Mouse (Mus musculus) brain, embryonic 18.5 days (tissue): ENCODE data around the gene Chmp2a.

ENCODE experiments used
- DNase-seq: peaks from one replicate; pipeline ENCODE4 v3.0.0-alpha.2; 2012; ENCODE audit warnings: low read depth, low spot score

The Chmp2a gene

DNA sequence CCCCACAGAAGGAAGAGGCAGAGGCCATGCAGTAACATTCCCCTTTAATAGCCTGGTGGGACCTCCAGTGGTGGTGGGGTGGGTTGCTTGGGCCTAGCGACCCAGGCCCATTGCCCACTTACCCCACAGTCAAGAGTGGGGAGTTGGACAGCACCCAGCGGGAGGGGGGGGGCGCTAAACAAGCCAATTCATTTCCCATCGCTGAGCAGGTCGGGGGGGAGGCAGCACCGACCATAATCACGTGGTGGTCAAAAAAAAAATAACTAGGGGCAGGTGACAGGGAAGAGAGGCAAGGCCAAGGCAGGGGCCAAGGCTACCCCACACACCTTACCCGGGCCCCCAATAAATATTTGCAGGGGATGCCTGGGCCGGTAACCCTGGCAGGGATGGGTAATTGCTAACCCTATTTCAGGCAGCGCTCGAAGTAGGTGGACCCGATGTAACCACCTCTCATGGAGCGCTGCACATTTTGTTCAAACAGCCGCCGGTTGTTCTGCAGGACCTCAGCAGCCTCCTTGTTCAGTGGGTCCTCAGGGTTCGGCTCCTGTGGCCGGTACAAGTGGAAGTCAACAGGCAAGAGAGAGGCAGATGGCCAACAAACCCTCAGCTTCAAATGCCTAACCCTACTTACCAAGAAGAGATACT is 726 bp upstream of the Chmp2a start:
- no peak for DNase-seq

DNA sequence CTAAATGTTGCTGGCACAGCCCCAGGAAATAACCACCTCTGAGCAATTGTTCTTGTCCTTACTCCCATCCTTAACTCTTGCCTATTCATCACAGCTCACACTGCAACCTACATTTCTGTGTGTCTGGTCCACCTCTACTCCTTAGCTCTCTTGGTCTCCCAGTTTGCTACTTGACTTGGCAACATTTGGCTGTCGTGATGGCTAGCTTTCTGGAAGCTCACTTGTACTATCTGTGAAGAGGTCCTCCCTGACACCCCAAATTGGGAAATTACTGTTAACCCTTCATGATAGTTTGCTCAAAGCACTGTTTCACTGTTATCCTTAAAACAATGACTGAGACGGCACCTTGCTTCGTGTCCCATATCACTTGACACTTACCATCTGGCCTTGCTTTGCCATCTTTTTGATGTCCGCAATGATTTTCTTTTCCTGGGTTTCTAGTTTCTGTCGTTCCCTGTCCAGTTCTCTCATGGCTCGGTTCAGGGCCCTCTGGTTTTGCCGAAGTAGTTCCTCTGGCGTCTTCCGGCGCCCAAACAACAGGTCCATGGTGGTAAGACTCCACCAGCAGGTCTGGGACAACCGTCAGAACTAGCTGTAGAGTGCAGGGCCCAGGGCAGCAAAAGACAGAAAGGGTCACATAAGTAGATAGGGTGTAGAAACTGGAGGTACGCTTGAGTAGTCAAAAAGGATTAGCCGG is 1.0 kb downstream of the Chmp2a start:
- DNase-seq, result no peak

DNA sequence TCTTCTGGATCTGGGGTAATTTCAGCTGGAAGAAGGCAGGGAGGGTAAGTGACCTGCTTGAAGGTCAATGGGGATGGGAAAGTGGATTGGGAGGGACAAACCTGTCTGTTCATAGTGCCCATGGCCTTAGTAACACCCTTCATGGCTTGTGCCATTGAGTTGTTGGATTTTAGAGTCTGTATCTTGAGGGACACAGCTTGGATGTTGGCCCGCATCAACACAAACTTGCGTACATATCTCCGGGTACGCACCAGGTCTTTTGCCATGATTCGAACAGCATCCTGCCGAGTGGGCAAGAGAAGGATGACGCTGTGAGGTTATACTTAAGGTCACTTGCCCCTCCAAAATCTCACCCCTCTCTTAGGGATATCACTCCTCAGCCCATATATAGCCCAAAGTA is 2.1 kb downstream of the Chmp2a start:
- no peak for DNase-seq

DNA sequence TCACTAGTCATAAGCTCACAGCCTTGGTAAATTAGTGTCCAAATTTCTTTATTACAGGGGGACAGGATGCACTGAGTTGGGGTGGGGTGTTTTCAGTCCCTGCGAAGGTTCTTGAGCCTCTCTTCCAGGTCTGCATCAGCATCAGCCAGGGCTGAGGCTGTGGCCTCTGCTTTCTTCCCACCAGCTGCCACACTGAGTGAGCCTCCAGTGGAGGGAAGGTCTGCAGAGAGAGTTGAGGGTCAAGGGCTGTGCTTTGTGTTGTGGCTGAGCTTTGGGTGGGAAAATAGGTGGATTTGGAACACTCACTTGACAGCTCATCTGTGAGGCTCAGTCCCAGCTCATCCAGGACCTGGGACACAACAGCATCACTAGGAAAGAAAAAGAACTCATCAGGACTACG is 2.6 kb downstream of the Chmp2a start:
- DNase-seq, result no peak

DNA sequence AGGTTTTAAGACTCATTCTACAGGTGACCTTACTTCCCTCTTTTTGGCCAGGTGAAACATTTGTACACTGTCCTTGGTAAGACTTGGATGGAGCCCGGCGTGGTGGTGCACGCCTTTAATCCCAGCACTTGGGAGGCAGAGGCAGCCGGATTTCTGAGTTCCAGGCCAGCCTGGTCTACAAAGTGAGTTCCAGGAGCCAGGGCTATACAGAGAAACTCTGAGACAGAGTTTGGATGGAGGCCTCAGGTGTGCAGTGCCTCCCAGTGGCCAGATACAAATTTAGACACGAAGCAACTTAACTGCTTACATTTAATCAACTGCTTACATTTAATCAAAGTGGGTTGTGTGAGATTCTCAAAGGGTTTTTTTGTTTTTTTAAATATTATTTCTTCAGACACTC is 3.5 kb downstream of the Chmp2a start:
- no peak for DNase-seq

DNA sequence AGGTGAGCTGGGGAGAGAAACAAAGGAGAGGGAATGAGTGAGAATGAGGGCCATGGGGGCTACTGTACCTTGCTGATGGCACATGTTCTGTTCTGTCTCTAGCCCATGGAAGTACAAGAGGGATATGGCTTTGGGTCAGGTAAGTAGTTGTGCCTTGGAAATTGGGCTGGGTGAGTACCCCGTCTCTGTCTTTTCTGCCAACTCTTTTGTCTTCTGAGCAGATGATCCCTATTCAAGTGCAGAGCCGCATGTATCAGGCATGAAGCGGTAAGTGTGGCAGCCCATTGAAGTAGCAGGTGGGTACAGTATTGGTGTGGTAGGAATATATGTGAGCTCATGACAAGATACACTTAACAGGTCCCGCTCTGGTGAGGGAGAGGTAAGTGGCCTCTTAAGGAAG is 5.6 kb downstream of the Chmp2a start:
- no peak for DNase-seq

DNA sequence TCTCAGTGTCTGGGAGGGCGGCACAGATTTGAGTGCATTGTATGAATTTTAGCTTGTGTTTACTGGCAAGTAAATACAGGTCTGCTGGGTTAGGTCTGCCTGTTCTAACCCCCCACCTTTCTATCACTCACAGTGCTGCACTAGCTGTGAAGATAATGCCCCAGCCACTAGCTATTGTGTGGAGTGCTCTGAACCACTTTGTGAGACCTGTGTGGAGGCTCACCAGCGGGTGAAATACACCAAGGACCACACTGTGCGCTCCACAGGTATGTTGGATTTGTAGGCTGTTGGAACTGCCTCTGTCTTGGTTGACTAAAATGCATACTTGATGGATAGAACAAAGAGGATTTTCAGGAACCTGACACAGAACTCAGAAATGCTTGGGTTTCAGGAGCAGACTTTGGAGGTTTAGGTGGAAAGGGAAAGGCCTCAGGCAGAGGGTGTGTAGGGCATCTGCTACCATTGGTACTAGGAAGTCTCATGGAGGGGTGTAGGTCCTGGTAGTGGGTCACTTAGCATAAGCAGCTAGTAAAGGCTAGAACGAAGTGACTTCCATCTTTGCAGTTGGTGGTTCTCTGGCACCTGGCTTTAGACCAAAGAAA is 9.0 kb downstream of the Chmp2a start:
- DNase-seq, result no peak

DNA sequence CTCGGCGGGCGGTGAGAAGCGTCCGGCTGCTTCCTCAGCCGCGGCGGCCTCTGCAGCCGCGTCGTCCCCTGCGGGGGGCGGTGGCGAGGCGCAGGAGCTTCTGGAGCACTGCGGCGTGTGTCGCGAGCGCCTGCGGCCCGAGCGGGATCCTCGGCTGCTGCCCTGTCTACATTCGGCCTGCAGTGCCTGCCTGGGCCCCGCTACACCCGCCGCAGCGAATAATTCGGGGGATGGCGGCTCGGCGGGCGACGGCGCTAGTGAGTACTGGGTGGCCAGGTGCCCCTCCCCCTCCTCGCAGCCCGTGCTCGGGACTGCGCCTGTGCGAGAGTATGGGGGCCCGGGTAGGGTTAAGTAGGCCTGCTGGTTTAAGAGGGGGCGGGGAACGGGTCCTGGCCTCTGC is 9.8 kb downstream of the Chmp2a start:
- no peak for DNase-seq

DNA sequence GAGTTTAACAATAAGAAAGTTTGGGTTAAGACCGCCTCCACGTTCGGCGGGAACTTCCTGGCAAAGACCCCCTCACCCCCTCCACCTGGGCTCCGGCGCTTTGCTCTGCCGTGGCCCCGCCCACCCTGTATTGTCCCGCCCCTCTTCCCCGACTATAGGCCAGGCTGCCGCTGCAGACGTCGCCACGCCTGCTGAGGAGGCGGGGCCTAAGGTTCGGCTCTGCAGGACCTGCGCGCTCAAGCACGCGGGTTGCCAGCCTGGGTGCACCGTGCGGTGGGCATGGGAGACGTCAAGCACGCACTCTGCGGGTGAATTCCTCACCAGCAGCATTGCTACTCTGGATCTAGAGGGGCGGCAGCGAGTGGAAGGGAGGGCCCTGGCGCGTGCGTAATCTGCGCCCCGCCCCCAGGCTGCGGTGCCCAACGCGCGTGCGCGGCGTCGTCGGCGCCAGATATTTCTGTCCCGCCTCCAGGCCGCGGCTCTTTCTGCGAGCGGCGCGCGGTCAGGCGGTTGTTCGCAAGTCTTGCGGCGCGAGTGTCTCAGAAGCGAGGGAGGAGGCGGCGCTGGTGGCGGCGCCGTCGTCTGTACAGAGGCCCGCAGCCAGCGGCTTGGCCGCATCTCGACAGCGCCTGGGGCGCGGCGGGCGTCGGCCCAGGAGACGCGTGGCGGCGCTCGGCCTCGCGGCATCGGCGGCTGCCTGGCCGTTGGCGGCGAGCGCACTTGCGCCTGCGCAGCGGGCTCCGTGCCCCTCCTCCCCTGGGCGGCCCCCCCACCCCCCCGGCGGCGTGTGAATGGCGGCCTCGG is 10.5 kb downstream of the Chmp2a start:
- DNase-seq, result peak; percentile 93

DNA sequence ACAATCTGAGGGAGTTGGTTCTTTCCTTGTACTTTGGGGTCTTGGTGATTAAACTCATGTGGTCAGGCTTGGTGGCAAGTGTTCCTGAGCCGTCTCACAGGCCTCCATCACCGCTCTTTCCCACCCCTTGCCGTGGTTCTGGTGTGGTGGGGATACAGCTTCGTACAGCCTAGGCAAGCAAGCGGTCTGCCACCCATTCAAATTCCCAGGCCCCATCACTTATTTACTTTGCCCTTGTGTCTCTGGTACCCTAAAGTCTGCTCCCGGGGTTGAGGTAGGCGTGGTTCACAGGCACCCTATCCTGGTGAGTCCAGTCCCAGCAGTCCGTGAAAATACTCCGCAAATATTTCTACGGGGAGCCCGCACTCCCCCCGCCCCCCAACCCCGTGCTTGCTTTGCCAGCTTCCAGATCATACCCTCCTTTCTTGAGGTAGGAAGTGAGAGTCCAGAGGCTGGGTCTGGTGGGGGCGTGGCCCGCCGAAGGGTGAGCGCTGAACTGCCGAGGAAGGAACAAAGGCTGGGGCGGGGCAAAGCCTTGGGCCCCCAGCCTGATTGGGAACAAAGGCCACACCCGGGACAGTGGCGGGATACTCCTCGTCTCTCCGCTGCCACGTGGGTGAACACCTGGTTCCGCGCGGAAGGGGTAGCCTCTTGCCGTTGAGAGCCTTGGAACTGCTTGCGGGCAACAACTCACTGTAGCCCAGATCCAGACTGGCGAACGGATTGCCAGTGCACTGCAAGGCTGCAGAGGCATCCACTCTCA is 11.7 kb downstream of the Chmp2a start:
- no peak for DNase-seq

DNA sequence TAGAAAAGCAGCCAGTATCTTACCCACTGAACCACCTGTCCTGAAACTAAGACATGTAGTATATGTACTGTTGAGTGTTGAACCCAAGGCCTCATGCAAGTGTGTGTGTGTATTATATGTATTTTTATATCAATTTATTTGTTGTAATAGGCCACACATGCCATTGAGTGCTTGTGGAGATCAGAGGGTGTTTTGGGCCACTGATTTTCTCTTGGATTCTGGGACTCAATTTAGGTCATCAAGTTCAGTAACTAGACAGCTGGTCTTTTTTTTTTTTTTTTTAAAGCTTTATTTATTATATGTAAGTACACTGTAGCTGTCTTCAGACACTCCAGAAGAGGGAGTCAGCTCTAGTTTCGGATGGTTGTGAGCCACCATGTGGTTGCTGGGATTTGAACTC is 19.4 kb downstream of the Chmp2a start:
- no peak for DNase-seq

DNA sequence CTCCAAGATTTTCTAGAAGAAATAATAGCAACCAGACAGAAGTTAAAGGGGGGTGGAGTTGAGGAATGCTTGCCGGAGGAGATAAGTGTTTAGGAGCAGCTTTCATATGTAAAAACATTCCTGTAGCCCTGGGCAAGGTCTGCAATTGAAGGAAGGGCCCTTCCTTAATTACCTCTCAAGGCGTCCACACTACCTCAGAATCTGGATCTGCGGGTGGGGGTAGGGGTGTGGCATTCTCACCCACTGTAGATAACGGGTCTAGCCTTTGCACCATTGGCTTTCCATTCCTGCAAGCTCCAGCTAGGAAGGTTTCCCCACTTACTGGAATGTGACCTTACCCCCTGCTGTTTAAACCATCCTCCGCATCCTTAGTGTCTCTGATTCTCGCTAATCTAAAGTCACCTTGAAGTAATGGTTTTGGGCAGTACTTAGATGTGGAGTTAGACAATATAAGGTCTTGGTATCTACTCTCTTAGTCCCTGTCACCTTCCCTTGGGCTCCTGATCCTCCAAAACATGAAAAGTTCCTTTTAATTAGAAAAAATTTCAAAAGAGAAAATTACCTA is 20.2 kb downstream of the Chmp2a start:
- DNase-seq, result no peak

DNA sequence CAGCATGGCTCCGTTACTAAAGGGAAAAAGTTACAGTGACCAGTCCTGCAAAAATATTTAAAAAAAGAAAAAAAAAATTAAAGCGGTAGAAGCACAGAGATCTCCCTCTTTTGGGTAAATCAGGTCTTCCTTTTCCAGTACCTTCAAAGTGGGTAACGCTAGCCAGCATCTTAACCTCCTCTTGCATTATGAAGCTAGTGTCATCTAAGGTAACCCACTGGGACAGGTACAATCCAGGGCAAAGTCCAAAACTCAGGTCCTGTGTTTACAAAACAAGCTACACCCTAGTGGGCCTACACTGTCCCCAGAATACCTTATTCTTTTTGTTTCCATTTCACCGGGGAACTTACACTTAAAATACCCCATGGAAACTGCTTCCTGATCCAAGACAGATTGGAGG is 20.9 kb downstream of the Chmp2a start:
- DNase-seq, result no peak

DNA sequence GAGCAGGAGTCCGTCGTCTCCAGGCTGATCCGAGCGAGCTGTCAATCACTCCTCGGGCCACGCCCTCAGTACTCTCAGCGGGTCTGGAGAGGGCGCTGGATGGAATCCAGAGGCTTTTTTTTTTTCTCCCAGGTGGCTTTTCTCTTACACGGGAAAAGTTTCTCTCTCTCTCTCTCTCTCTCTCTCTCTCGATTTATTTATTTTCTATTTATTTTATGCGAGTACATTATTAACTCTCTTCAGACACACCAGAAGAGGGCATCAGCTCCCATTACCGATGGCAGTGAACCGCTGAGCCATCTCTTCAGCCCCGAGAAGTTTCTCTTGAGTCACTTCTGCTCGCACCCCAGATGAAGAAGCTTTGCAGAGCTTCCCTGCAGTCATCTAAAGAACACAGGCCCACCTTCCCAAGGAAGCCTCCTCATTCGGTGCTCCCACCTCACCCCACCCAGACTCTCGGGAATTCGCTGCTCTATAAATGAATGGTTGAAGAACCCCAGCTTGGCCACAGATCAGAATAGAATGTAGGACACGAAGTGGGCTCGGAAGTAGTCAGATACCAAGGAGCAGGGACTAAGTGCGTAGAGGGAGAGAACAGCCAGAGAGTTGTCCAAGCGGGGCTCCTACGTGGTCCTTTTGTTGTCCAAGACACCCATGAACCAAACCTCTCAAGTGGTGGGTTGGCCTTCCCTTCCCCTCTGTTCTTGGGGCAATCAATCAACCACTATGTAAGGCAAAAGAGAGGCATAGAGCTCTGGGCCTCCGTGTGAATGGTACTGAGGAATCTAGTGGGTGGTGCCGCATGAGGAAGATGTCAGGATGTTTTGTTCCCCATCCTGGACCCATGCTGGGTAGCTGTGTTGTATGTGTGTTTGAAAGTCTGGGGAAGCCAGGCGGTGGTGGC is 24.4 kb downstream of the Chmp2a start, which contains the start of gene Zbtb45:
Gene Zbtb45, minus strand, starts transcription at position 30 of the 904 bp plus-strand sequence.
- no peak for DNase-seq

DNA sequence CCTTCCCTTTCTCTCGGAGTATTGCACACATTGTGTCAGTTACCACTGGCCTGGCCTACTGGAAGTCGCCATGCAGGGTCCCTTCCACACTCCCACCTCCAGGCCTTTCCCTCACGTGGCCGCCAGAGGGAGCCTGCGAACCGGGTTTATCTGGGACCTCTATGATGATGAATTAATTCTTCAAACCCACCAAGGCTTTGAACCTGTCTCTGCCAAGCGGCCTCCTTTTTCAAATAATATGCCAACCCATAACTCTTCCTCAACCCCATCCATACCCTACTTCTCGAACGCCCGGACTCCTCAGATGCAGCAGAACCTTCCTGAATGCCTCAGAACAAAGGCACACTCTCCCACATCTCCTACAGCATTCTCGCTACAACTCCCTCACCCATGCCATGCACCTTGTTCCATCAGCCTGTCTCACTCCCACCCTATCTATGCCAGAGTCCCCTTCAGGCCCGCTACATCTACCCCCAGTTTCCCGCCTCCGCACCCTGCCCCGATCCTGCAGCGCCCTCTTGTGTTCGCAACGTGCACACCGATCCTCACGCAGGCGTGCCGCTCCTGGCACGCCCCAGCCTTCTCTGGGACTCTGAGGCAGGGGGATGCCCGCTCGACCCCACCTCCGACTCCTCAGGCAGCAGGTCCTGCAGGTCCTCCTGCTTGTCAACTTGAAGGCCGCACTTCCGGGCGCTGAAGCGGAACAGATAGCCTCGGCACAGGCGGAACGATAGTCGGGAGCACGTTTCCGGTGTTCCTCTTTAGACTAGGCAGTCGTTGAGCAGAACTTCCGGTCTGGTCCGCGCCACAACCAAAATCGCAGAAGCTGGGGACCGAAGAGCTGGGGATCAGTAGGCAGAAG is 25.2 kb downstream of the Chmp2a start:
- DNase-seq, result peak; percentile 89

DNA sequence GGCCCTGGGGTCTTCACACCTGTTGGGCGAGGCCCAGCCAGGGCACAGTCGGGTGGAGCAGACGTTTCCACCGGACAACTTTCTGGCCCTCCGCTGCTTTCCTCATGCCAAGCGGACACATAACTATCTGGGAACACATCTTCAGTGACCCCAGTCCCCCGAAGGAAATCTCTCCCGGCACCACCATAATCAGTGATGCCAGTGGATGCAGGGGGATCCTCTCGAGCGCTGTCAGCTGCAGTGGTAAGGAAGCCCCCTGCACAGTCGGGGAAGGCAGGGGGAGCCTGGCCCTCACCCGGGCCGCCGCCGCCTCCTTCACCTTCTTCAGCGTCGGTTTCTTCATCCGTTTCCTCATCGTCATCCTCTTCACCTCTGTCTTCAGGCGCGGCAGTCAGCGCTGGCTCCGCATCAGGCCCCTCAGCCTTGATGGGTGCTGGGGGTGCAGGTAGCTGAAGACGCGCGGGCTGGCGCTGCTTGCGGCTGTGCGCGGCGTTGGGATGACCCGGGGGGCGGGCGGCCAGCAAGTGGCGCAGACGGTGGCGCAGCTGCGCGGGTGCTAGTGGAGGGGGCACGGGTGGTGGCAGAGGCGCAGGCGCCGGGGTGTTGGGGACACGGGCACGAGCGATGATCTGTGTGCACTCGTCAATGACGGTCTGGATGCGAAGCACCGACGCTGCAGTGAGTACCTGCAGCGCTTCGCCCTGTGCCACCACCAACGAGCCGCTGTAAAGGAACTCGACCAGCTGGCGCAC is 27.1 kb downstream of the Chmp2a start:
- DNase-seq, result no peak

DNA sequence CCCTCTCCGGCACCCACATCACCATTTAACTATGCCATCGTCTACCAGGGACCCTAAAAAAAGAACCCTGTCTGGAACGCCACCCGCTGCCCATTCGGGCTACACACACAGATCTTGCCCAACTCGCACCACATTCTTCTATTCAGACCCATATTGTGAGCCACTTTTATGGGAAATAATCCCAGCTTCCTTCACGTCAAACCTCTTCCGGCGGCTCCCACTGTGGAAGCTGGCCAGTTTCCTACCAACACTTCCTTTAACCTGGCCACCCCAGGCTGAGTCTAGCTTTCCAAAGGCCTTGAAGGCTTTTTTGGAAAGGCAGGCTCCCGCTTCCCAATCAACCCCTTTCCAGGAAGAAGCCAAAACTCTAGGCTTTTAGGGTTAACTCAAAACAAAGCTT is 28.1 kb downstream of the Chmp2a start:
- DNase-seq, result no peak

DNA sequence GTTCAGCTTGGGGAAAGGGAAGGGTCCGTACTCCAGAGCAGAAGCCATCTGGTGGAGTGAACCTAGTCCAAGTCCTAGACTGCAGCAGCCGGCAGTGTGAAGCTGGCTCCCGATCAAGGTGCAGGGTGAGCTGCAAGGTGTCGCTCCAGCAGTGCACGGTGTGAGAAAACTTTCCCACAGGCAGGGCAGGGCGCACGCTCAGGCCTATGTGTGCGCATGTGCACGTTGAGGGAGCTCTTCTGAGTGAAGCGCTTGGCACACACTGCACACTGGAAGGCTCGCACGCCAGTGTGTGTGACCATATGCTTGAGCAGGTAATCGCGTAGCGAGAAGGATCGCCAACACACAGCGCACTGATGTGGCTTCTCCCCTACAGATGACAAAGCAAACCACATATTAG is 28.6 kb downstream of the Chmp2a start:
- no peak for DNase-seq

DNA sequence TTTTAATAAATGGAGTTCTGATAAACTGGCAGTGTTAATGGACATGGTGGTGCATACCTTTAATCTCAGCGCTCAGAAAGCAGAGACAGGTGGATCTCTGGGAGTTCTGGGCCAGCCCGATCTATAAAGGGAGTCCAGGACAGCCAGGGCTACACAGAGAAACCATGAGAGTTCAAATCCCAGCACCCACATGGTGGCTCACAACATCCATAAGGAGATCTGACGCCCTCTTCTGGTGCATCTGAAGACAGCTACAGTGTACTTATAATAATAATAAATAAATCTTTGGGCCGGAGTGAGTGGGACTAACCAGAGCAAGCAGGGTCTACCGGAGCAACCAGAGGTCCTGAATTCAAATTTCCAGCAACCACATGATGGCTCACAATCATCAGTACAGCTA is 31.2 kb downstream of the Chmp2a start:
- no peak for DNase-seq
